Mouse (Mus musculus) liver, postnatal 0 days (tissue): Measurements from ENCODE around the gene Car11.

ENCODE experiments used
- CTCF ChIP-seq: sonication (generic); IDR thresholded peaks from 2 replicates; pipeline ENCODE4 v1.5.1; 2016; ENCODE audit warnings: antibody characterized with exemption, low read depth
- EP300 ChIP-seq: IDR thresholded peaks from 2 replicates; pipeline ENCODE4 v1.6.1; 2016; ENCODE audit warnings: antibody characterized with exemption, low read depth, mild to moderate bottlenecking

DNA sequence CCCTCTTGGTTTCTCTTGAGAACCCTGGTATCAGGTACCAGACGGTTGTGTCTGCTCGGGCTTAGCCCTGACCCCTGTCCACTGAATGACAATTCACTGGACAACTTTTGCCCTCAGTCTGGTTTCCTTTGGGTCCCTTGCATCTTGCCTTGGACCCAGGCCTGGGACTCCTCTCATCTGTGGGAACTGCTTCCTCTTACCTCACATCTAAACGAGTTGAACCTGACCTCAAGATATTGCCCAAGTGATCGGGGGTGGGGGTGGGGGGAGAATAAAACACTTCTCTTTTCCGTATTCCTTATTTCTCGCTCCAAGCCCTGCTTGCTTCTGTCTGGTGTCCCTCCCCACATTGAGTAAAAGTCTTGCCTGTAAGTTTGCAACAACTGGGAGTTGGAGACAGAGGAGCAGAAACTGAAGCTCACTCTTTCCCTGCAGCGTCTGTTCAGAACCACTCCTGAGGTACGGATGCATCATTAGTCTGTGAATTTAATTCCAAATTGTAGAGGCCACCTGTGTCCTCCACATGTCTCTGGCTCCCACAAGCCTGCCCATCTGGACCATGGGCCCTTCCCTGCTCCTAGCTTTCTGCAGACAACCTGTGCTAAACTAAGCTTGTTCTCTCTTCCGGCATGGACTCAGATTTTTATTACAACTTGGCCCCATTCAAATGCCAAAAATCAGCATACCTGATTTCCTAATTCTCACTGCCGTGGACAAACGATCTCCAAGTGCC, 38.7 kb upstream of the Car11 start:
- TF ChIP-seq CTCF = no peak
- no peak for TF ChIP-seq EP300
